In the genomic region with DNA sequence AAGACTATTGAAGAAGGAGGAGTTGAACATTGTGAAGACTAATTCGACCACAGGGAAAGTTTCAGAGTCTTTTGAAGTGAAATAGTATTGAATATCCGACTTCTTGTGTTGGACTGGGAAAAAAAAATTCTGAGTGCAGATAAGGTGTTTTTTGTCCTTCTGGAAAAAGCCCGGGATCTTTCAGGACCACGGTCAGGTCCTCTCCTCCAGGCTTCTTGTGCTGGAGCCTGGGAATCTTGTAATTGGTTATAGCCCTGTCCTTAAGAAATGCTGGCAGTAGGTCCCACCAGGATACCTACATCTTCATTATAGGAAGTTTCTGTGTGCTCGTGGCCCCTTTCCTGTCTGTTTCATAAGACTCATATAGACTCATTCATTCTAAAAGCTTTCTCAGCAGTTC, we compare ENCODE assay signal across 10 mouse cellular contexts. TPM values are rescaled to one million over a fixed set of nuclear protein-coding genes. Genes with fewer than 3 reads are reported as not detected.
DNase-seq lines count a peak whose midpoint lies in the region; ATAC-seq and TF ChIP-seq lines count a peak whose summit lies in the region.
"Had no signal": no experiment of that assay in that cellular context is flagged by ENCODE, and none has a peak within 500 bp of the region (broad histone marks: within the 10 kb centered on the region; RNA-seq: fewer than 3 reads in every experiment).

No protein-coding gene starts in this region.

- no peaks in the 10 kb centered on the region for H3K4me1 ChIP-seq in lung, embryonic 14.5 days (ENCODE audit: insufficient read depth)
- H3K4me1 ChIP-seq in forebrain, embryonic 15.5 days = peaks cover 17% of the 10 kb centered on the region
- no peaks in the 10 kb centered on the region for H3K4me1 ChIP-seq in stomach, postnatal 0 days (replicated peaks; ENCODE audit: control insufficient read depth, insufficient read depth)
- H3K4me1 ChIP-seq in heart, embryonic 10.5 days = peaks cover 15% of the 10 kb centered on the region

- TF ChIP-seq CTCF in lung, embryonic 14.5 days (IDR thresholded peaks at IDR 0.05; ENCODE audit: low read depth) = no peak
- no peak for TF ChIP-seq CTCF in stomach, postnatal 0 days (IDR thresholded peaks at IDR 0.05; ENCODE audit: low read depth)

- no peaks in the 10 kb centered on the region for H3K36me3 ChIP-seq in lung, embryonic 14.5 days (ENCODE audit: insufficient read depth)
- H3K36me3 ChIP-seq in forebrain, embryonic 15.5 days = no peaks in the 10 kb centered on the region
- H3K36me3 ChIP-seq in stomach, postnatal 0 days (ENCODE audit: control insufficient read depth, insufficient read depth, low read length) = no peaks in the 10 kb centered on the region
- no peaks in the 10 kb centered on the region for H3K36me3 ChIP-seq in heart, embryonic 10.5 days
- H3K36me3 ChIP-seq: embryonic facial prominence, embryonic 15.5 days had no signal

- no peak overlapping the region for H3K27ac ChIP-seq in lung, embryonic 14.5 days (ENCODE audit: low read depth)
- H3K27ac ChIP-seq in forebrain, embryonic 15.5 days (replicated peaks) = no peak overlapping the region
- H3K27ac ChIP-seq in stomach, postnatal 0 days (replicated peaks) = no peak overlapping the region
- H3K27ac ChIP-seq in heart, embryonic 10.5 days = no peak overlapping the region
- H3K27ac ChIP-seq: embryonic facial prominence, embryonic 15.5 days; liver, embryonic 14.5 days had no signal

- 2% methylated on average over 5 of the region's 5 CpGs for WGBS in lung, embryonic 14.5 days
- WGBS in forebrain, embryonic 15.5 days = 2% methylated on average over 5 of the region's 5 CpGs
- 7% methylated on average over 5 of the region's 5 CpGs for WGBS in stomach, postnatal 0 days
- WGBS in heart, embryonic 10.5 days = 5% methylated on average over 5 of the region's 5 CpGs

- no peak for ATAC-seq in lung, embryonic 14.5 days (ENCODE audit: insufficient read depth)
- ATAC-seq in forebrain, embryonic 15.5 days (replicated peaks) = no peak
- ATAC-seq in stomach, postnatal 0 days (ENCODE audit: low FRiP score, low TSS enrichment) = no peak

- peaks cover 24% of the 10 kb centered on the region for H3K27me3 ChIP-seq in lung, embryonic 14.5 days (ENCODE audit: insufficient read depth, low read length)
- 0 out of 2 replicates have a peak, but pooled peaks cover 4% of the 10 kb centered on the region for H3K27me3 ChIP-seq in forebrain, embryonic 15.5 days
- H3K27me3 ChIP-seq in stomach, postnatal 0 days (ENCODE audit: control insufficient read depth, insufficient read depth, low read length) = no peaks in the 10 kb centered on the region
- peaks cover 32% of the 10 kb centered on the region for H3K27me3 ChIP-seq in heart, embryonic 10.5 days (ENCODE audit: insufficient read depth, poor library complexity, severe bottlenecking)

- no peak overlapping the region for H3K9ac ChIP-seq in lung, embryonic 14.5 days
- H3K9ac ChIP-seq in forebrain, embryonic 15.5 days (replicated peaks) = 0 out of 2 replicates have a peak overlapping the region, but pooled peaks have one; percentile 97
- H3K9ac ChIP-seq in stomach, postnatal 0 days (ENCODE audit: low read length) = no peak overlapping the region
- H3K9ac ChIP-seq: embryonic facial prominence, embryonic 15.5 days; liver, embryonic 14.5 days had no signal

- TF ChIP-seq EP300 in stomach, postnatal 0 days (optimal IDR thresholded peaks at IDR 0.05) = no peak

- DNase-seq in lung, embryonic 14.5 days = peak; percentile 73
- DNase-seq in lung, postnatal 4 days = no peak
- peak; percentile 57 for DNase-seq in mesoderm, embryonic 11.5 days (ENCODE audit: low read depth, low spot score)
- peak; percentile 22 for DNase-seq in stomach, postnatal 0 days (ENCODE audit: low spot score)
- no peak for DNase-seq in heart, embryonic 10.5 days (ENCODE audit: low spot score)
- DNase-seq in T-cell, adult 2 months (ENCODE audit: low spot score) = no peak
- no peak for DNase-seq in adrenal gland, adult 2 months

- no peak overlapping the region for H3K4me2 ChIP-seq in lung, embryonic 14.5 days
- peak overlapping the region; percentile 97 for H3K4me2 ChIP-seq in forebrain, embryonic 15.5 days (replicated peaks)
- H3K4me2 ChIP-seq in stomach, postnatal 0 days (replicated peaks; ENCODE audit: low read depth) = no peak overlapping the region

- H3K4me3 ChIP-seq in lung, embryonic 14.5 days (ENCODE audit: low read depth, low read length) = no peak overlapping the region
- H3K4me3 ChIP-seq in forebrain, embryonic 15.5 days = peak overlapping the region; percentile 72
- H3K4me3 ChIP-seq in stomach, postnatal 0 days (ENCODE audit: low read depth, low read length) = no peak overlapping the region
- no peak overlapping the region for H3K4me3 ChIP-seq in heart, embryonic 10.5 days

- H3K9me3 ChIP-seq in lung, embryonic 14.5 days (ENCODE audit: low read depth, low read length) = no peaks in the 10 kb centered on the region
- H3K9me3 ChIP-seq in forebrain, embryonic 15.5 days = no peaks in the 10 kb centered on the region
- H3K9me3 ChIP-seq in stomach, postnatal 0 days (ENCODE audit: control insufficient read depth, low read length) = no peaks in the 10 kb centered on the region
- no peaks in the 10 kb centered on the region for H3K9me3 ChIP-seq in heart, embryonic 10.5 days
- H3K9me3 ChIP-seq: embryonic facial prominence, embryonic 15.5 days had no signal

RNA-seq across cellular contexts. Expression of gene Kcnh8, which starts 0.9 kb away (rescaled TPM):
- 0.14 and 0.23 TPM in 2 replicates for polyA plus RNA-seq in lung, embryonic 14.5 days (2014; fragmentation: Nextera tagmentation; extraction: Ambion mirVana)
- 4.1 and 4.4 TPM in 2 replicates for polyA plus RNA-seq in forebrain, embryonic 15.5 days (2015; fragmentation: Nextera tagmentation; extraction: Ambion mirVana)
- 0.18 and 0.28 TPM in 2 replicates for polyA plus RNA-seq in stomach, postnatal 0 days (2015; fragmentation: Nextera tagmentation; extraction: Ambion mirVana)
- 0.04 and 0.09 TPM in 2 replicates for polyA plus RNA-seq in heart, embryonic 10.5 days (2016; fragmentation: Nextera tagmentation; extraction: Ambion mirVana)
- total RNA-seq in adrenal gland, adult 2 months (2021) = under 1 TPM; 0.06 to 0.07 TPM
- 0.09 TPM in 1 of 2 replicates, not detected in the other for polyA plus RNA-seq in adrenal gland, adult 2 months (2012; rRNA removed)
- polyA plus RNA-seq: liver, embryonic 14.5 days had no signal

Comparison
In these comparisons a context has a peak if more than half of its experiments do, and no peak if none do; other contexts are left out.
1. DNase-seq: peak in lung, embryonic 14.5 days (single experiment), mesoderm, embryonic 11.5 days (single experiment) and stomach, postnatal 0 days (single experiment); none in lung, postnatal 4 days (0 of 2), heart, embryonic 10.5 days (single experiment), T-cell, adult 2 months (single experiment) and adrenal gland, adult 2 months (single experiment).